Mouse (Mus musculus) retina, postnatal 7 days (tissue): ENCODE data around the gene Hdhd3.

ENCODE experiments used
- DNase-seq: peaks from one replicate; pipeline ENCODE4 v3.0.0-alpha.2; 2012; ENCODE audit warnings: low read depth, low spot score

The Hdhd3 gene

DNA sequence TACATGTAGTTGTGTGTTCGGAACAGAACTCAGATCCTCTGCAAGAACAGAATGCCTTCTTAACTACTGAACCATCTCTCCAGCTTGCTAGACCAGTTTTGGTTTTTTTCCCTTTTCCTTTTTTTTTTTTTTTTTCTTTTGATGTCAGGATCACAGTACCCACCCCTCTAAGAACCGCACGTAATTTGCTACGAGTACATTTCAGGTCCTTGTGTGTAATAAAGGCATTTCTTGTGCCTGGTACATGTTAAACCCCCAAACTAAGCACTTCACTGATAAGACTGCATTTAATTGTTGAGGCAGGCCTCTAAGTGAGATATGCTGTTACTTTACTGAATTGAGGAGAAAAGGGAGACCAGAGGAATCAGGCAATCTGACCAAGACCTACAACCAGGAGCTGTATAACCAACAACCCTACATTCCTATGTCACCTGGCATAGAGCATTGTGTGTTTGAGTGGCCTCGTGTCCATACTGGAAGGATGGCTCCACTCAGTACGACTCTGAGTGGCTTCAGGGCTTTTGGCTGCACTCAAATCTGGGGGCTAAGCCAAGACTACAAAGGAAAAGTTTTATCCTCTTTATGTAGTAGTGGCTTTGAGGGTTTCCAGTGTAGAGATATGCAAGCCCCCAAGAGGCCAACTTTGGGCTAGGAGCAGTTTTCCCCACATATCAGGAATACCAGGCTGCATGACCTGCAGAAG, 25.6 kb downstream of the Hdhd3 start:
- DNase-seq: no peak

DNA sequence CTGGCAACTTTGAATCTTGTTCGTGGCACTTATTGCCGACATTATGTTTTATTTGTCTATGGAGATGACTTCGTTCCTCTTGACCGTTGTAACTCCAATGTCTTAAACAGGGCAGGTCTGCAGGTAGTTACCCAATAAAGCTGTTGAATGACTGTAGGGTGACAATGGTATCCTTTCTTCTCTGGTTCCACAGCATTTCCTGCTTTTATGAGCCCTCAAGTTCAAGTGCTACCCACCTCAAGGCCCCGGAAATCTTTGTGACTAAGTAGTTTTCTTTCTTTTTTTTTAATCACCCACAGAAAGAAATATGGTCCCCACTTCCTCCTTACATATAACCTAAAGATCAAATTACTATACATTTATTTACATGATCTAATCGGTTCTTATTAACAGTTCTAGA, 27.5 kb downstream of the Hdhd3 start:
- no peak for DNase-seq

DNA sequence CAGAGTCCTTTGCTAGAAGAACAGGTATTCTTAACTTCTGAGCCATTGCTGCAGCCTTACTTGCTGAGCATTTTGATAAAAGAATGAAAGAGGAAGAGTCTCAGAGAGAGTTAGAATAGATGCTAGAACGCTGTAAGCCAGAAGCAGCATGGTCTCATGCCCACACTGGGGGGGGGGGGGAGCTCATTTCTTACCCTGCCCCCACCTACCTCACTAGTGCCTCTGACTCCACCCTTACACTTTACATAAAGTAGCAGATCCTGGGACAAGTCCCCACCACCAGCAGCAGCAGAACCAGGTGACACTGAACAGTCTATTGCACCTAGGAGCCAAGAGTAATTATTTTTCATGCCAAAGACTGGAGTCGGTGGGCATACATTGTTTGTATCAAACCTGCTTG, 28.1 kb downstream of the Hdhd3 start:
- DNase-seq: no peak

DNA sequence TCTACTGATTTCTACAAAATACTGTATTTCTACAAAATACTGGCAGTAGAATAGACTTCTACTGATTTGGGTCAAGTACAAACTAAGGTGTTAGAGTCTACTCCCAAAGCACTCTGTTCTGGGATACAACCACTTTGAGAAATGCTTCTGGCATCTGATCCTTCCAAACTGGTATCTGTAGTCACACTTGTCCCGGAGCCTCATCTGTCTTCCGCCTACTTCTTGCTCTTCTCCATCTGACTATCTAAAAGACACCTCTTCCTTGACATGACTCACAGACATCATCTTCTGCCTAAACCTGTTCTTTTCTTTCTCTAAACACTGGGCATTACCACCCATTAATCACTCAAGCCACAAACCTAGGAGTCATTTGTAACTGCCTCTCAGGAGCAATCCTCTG, 31.2 kb downstream of the Hdhd3 start:
- no peak for DNase-seq

DNA sequence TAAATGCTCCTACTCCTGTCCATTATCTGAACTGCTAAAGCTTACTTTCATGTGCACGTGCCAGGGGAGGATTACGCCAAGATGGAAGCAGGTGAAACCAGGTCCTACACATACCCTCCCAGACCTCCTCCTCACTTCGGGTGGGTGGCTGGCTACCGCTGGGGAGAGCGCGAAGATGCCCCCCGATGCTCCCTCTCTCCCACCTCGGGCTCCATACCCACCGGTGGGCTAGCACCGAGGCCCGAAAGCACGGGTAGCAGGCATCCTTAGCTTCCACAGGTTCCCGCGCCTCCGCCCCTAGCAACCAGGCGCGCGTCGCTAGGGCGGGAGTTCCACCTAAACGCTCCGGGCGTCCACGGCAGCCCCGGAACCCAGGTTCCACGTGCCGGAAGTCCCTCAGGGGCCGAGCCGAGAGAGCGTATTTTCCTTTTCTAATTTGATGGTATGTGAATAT, 32.6 kb downstream of the Hdhd3 start, which contains the start of gene Wdr31:
Wdr31 (minus strand) TSS at position 299 of the 454 bp plus-strand sequence.
- DNase-seq: peak; percentile 72

DNA sequence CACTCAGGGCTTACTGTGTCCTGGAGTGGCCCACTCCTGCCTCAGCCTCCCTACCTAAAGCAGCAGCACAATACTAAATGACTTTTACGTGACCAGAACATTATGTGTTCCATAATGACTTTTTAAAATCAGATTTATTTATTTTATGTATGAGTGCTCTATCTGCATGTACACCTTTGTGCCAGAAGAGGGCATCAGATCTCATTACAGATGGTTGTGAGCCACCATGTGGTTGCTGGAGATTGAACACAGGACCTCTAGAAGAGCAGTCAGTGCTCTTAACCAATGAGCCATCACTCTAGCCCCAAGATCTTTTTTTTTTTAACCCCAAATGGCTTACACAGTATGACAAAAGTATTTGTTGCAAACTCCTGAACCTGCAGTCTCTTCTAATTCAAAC, 35.1 kb downstream of the Hdhd3 start:
- no peak for DNase-seq

DNA sequence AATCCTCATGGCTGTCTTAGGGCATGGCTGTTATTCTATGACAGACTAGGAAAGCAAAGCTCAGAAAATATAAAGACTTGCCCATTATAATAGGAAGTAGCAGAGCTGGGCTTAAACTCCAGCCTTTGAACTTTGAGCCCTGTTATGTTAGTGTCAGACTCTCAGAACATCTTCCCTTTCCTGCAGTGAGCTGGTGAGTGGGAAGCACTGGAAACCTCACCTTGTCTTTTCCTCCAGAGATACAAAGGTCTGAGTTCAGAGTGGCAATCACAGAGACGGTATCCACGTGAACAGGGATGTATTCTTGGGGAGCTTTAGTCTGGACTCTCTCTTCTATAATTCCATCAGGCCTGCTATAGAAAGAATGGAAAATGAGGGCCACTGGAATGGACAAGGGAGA, 40.1 kb downstream of the Hdhd3 start:
- no peak for DNase-seq

DNA sequence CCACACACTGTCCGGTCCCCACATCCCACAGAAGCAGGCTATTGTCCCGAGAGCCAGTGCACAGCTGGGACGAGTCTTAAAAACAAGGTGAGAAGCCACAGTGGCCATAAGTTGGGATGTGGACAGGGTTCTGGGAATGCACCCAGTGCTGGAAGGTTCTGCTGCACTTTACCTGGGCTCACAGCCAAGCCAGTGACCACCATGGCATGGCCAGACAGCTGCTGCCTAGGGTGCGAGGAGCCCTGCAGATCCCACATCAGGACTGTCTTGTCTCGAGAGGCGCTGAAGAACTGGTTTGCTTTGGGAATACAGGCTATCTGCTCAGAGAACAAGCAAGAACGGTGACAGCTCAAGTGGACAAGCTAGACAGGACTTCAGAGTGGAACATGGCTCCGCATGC, 42.9 kb downstream of the Hdhd3 start:
- DNase-seq: no peak

DNA sequence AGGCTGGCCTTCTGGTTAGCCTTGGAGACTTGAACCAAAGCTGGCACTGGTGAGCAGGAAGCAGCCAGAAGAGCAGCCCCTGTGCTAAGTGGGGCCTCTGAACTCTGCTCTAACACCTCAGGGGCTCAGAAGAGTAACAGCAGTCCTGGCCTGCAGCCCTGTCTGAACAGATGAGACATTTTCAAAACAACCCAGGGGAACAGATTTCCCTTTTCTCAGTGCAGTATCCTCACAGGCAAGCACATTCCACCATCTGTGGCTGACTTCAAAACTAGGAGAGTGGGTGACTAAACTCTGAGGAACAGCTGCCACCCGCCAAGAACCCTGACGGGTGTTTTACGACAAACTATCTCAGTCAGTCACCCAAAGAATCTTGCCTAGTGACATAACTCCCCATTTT, 44.2 kb downstream of the Hdhd3 start:
- DNase-seq: no peak

DNA sequence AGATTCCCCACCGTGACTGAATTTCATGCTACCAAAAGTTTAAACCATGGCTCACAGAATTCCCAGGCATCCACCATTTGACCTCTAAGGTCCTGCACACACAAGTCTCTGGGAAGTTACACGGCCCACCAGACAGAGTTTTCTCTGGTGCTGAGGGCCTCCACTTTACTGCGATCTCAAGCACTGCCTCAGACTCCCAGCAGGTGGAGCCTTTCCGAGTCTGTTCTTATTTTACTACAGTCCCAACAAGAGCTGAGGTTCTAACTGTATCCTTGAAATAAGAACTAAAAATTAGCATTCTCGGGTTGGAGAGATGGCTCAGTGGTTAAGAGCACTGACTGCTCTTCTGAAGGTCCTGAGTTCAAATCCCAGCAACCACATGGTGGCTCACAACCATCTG, 48.3 kb downstream of the Hdhd3 start:
- DNase-seq: no peak
